Mouse (Mus musculus): Measurements from ENCODE around the gene Stk32b. TPM values are rescaled to one million over a fixed set of nuclear protein-coding genes. Genes with fewer than 3 reads are reported as not detected.

The Stk32b gene
- polyA plus RNA-seq, 1 experiment = not detected

DNA sequence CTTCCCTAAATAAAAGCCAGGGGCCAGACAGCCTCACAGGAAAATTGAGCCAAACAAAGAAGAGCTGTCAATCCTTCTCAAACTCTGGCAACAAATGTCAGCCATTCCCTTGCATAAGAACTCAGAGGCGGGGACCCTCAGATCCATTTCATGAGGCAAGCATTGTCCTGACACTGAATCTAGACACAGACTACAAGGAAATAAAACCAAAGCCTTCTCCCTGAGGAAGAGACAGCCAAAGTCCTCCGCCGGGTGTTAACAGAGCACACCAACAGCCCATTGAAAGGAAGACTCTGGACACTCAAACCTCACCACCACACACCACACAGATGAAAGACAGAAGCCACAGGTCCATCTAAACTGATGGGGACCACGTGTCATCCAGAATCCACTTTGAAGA lies 57.8 kb downstream of the Stk32b start:
- no peaks in the 10 kb centered on the region for H3K36me3 ChIP-seq (ENCODE audit: control insufficient read depth, insufficient read depth)
- TF ChIP-seq TCF12 (IDR thresholded peaks at IDR 0.05; ENCODE audit: insufficient read depth, poor library complexity, severe bottlenecking) (no peak), CEBPB (IDR thresholded peaks at IDR 0.05; ENCODE audit: insufficient read depth, poor library complexity, severe bottlenecking) (no peak), MAX (IDR thresholded peaks at IDR 0.05; ENCODE audit: low read depth) (no peak), MYOG (IDR thresholded peaks at IDR 0.05; ENCODE audit: control insufficient read depth in 1 of 3, insufficient read depth in 1 of 3, insufficient read length in 2 of 3, low read depth in 2 of 3) (no peak), REST (IDR thresholded peaks at IDR 0.05; ENCODE audit: insufficient read depth, insufficient read length) (no peak)
- no peak overlapping the region for H3K4me3 ChIP-seq
- no peaks in the 10 kb centered on the region for H3K79me2 ChIP-seq (ENCODE audit: control insufficient read depth, insufficient read depth)
- no peak overlapping the region for H3K4me2 ChIP-seq (ENCODE audit: low read depth)
- H3ac ChIP-seq (ENCODE audit: control insufficient read depth, insufficient read length) = no peak overlapping the region
- H3K27me3 ChIP-seq (ENCODE audit: control insufficient read depth, insufficient read depth, insufficient read length) = peaks cover 32% of the 10 kb centered on the region

DNA sequence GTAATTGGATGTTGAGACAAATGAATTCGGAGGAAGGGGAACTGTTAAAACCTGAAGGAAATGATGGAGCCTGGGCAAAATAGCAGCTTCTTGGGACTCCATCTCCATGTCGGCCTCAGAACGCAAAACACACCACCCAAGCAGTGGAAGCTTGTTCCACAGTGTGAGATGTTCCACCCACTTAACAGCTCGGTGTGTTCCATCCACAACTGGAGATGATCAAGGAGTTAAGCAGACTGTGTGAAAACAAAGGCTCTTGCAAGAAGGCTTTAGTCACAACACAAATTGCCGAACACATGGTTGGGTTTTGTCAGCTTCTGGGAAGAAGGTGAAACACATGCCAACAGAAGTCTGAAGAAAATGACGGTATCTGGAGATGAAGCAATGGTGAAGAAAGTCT lies 59.2 kb downstream of the Stk32b start:
- Histone ChIP-seq H3K79me2 (ENCODE audit: control insufficient read depth, insufficient read depth) (no peaks in the 10 kb centered on the region), H3K36me3 (ENCODE audit: control insufficient read depth, insufficient read depth) (no peaks in the 10 kb centered on the region), H3K4me2 (ENCODE audit: low read depth) (no peak overlapping the region), H3K27me3 (ENCODE audit: control insufficient read depth, insufficient read depth, insufficient read length) (peaks cover 24% of the 10 kb centered on the region), H3ac (ENCODE audit: control insufficient read depth, insufficient read length) (no peak overlapping the region), H3K4me3 (no peak overlapping the region)
- no peak for TF ChIP-seq POLR2A (IDR thresholded peaks at IDR 0.05; ENCODE audit: insufficient read length, low read depth)
- TF ChIP-seq CEBPB (IDR thresholded peaks at IDR 0.05; ENCODE audit: insufficient read depth, poor library complexity, severe bottlenecking) = no peak
- no peak for TF ChIP-seq TCF12 (IDR thresholded peaks at IDR 0.05; ENCODE audit: insufficient read depth, poor library complexity, severe bottlenecking)
- no peak for TF ChIP-seq E2F4 (IDR thresholded peaks at IDR 0.05; ENCODE audit: insufficient read depth)
- TF ChIP-seq TCF3 (IDR thresholded peaks at IDR 0.05; ENCODE audit: insufficient read length, low read depth) = no peak
- TF ChIP-seq REST (IDR thresholded peaks at IDR 0.05; ENCODE audit: insufficient read depth, insufficient read length) = no peak
- TF ChIP-seq SRF (IDR thresholded peaks at IDR 0.05; ENCODE audit: control insufficient read depth, insufficient read length, low read depth) = no peak
- no peak for TF ChIP-seq POLR2AphosphoS2 (IDR thresholded peaks at IDR 0.05; ENCODE audit: insufficient read length, low read depth)
- no peak for TF ChIP-seq MYOG (IDR thresholded peaks at IDR 0.05; ENCODE audit: control insufficient read depth in 1 of 3, insufficient read depth in 1 of 3, insufficient read length in 2 of 3, low read depth in 2 of 3)
- no peak for TF ChIP-seq MAX (IDR thresholded peaks at IDR 0.05; ENCODE audit: low read depth)
- TF ChIP-seq USF1 (IDR thresholded peaks at IDR 0.05; ENCODE audit: low read depth) = no peak
- TF ChIP-seq MYOD1 (IDR thresholded peaks at IDR 0.05; ENCODE audit: control insufficient read depth in 1 of 3, insufficient read length in 2 of 3, low read depth in 2 of 3) = no peak

DNA sequence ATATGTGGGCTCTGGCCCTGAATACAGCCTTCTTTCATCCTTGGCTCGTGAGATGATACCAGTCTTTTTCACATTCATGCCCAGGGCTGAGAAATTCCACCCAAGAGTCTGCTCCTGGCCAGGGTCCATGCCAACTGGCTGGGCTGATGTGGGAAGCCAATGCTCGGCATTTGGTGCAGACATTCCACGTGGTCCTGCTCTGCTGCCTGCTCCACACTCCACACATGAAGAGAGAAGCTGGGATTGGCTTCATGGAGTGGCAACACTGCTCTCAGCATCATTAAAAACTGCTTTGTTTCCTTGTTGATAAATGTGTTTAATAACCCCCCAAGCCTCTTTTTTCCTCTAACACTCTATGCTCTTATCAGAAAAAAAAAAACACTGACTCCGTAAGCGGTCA lies 61.8 kb downstream of the Stk32b start:
- H3ac ChIP-seq (ENCODE audit: control insufficient read depth, insufficient read length) = no peak overlapping the region
- H3K27me3 ChIP-seq (ENCODE audit: control insufficient read depth, insufficient read depth, insufficient read length) = peaks cover 19% of the 10 kb centered on the region
- no peak overlapping the region for H3K4me2 ChIP-seq (ENCODE audit: low read depth)
- no peaks in the 10 kb centered on the region for H3K36me3 ChIP-seq (ENCODE audit: control insufficient read depth, insufficient read depth)
- H3K79me2 ChIP-seq (ENCODE audit: control insufficient read depth, insufficient read depth) = no peaks in the 10 kb centered on the region
- TF ChIP-seq POLR2A (IDR thresholded peaks at IDR 0.05; ENCODE audit: insufficient read length, low read depth) (no peak), MYOG (IDR thresholded peaks at IDR 0.05; ENCODE audit: control insufficient read depth in 1 of 3, insufficient read depth in 1 of 3, insufficient read length in 2 of 3, low read depth in 2 of 3) (no peak), SRF (IDR thresholded peaks at IDR 0.05; ENCODE audit: control insufficient read depth, insufficient read length, low read depth) (no peak), MYOD1 (IDR thresholded peaks at IDR 0.05; ENCODE audit: control insufficient read depth in 1 of 3, insufficient read length in 2 of 3, low read depth in 2 of 3) (no peak), E2F4 (IDR thresholded peaks at IDR 0.05; ENCODE audit: insufficient read depth) (no peak), POLR2AphosphoS2 (IDR thresholded peaks at IDR 0.05; ENCODE audit: insufficient read length, low read depth) (no peak), TCF3 (IDR thresholded peaks at IDR 0.05; ENCODE audit: insufficient read length, low read depth) (no peak), USF1 (IDR thresholded peaks at IDR 0.05; ENCODE audit: low read depth) (no peak), REST (IDR thresholded peaks at IDR 0.05; ENCODE audit: insufficient read depth, insufficient read length) (no peak), TCF12 (IDR thresholded peaks at IDR 0.05; ENCODE audit: insufficient read depth, poor library complexity, severe bottlenecking) (no peak), CEBPB (IDR thresholded peaks at IDR 0.05; ENCODE audit: insufficient read depth, poor library complexity, severe bottlenecking) (no peak)
- no peak overlapping the region for H3K4me3 ChIP-seq

DNA sequence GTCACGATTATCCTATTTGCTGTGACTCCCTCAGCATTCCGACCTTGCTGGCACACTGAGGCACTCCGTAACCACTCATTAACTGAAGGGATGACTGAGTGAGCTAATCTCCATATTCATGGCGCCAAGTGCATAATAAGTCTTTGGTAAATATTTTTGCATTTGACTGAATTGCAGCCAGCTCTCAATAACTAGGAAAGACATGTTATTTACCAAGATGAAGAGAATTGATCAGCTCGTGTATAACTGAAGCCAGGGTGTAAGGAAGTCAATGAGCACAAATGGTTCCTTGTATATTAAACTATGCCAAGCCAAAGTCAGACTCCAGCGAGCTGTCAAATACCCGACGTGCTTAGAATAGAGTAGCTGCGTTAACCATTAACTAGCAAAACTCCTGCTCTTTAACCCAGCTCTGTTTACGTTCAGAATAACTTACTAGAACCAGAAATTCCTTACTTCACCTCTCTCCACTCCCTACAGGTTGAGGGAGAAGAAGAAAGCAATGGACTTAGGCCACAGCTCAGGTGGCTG lies 66.2 kb downstream of the Stk32b start:
- Histone ChIP-seq H3K36me3 (ENCODE audit: control insufficient read depth, insufficient read depth) (no peaks in the 10 kb centered on the region), H3ac (ENCODE audit: control insufficient read depth, insufficient read length) (no peak overlapping the region), H3K4me3 (no peak overlapping the region), H3K27me3 (ENCODE audit: control insufficient read depth, insufficient read depth, insufficient read length) (no peaks in the 10 kb centered on the region), H3K4me2 (ENCODE audit: low read depth) (no peak overlapping the region), H3K79me2 (ENCODE audit: control insufficient read depth, insufficient read depth) (no peaks in the 10 kb centered on the region)
- no peak for TF ChIP-seq REST (IDR thresholded peaks at IDR 0.05; ENCODE audit: insufficient read depth, insufficient read length)
- no peak for TF ChIP-seq E2F4 (IDR thresholded peaks at IDR 0.05; ENCODE audit: insufficient read depth)
- TF ChIP-seq TCF3 (IDR thresholded peaks at IDR 0.05; ENCODE audit: insufficient read length, low read depth) = no peak
- TF ChIP-seq POLR2AphosphoS2 (IDR thresholded peaks at IDR 0.05; ENCODE audit: insufficient read length, low read depth) = no peak
- no peak for TF ChIP-seq CEBPB (IDR thresholded peaks at IDR 0.05; ENCODE audit: insufficient read depth, poor library complexity, severe bottlenecking)
- TF ChIP-seq MYOG (IDR thresholded peaks at IDR 0.05; ENCODE audit: control insufficient read depth in 1 of 3, insufficient read depth in 1 of 3, insufficient read length in 2 of 3, low read depth in 2 of 3) = no peak
- TF ChIP-seq TCF12 (IDR thresholded peaks at IDR 0.05; ENCODE audit: insufficient read depth, poor library complexity, severe bottlenecking) = no peak
- TF ChIP-seq USF1 (IDR thresholded peaks at IDR 0.05; ENCODE audit: low read depth) = no peak
- no peak for TF ChIP-seq MYOD1 (IDR thresholded peaks at IDR 0.05; ENCODE audit: control insufficient read depth in 1 of 3, insufficient read length in 2 of 3, low read depth in 2 of 3)
- no peak for TF ChIP-seq MAX (IDR thresholded peaks at IDR 0.05; ENCODE audit: low read depth)
- TF ChIP-seq POLR2A (IDR thresholded peaks at IDR 0.05; ENCODE audit: insufficient read length, low read depth) = no peak
- TF ChIP-seq SRF (IDR thresholded peaks at IDR 0.05; ENCODE audit: control insufficient read depth, insufficient read length, low read depth) = no peak

Measured in myocyte (in vitro differentiated cells).